Mouse (Mus musculus) kidney, adult 18-20 months (tissue): Measurements from ENCODE around the gene 4930564D02Rik.

Source experiments
- DNase-seq: peaks from one replicate; pipeline ENCODE4 v3.0.0; 2021

Gene 4930564D02Rik

GRCm38 (mm10) chr3:105058627-105059513, 7.8 kb upstream of the 4930564D02Rik start:
- peak; percentile 89 for DNase-seq

DNA sequence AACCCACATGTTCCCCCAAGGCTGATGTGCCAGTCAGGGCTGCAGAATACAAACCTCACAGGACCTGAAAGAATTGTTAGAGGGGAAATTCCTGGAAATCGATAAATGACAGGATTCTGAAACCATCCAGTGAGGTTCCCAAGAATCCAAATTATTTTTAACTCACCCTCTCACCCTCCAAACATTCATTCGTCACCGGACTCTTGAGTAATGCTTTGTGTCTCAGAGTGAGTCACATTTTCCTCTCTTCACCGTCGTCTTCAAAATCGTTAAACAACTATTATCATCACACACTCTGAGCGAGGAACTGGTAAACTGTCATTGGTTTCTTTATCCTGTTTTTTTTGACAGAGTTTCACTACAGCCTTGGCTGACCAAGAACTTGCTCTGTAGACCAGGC, 6.7 kb upstream of the 4930564D02Rik start:
- DNase-seq, result no peak

DNA sequence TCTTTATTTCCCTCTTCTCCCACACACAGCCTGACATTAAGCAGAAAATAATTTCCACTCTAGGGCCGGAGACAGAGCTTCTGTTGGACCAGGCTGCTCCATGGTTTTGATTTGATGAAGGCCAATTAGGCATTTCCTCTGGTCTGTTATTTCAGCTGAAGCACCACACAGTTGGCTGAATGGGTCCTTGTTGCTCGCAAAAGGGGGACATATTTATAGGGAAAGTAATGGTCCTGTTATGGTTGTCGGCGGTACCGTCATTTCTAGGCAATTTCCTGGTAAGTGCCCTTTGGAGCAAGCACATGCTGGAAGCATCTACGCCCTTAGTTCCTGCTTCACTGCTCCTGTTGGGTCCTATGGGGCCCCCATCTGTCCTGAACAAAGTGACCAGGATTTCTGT, 5.7 kb upstream of the 4930564D02Rik start:
- no peak for DNase-seq

- no peak for DNase-seq
Measured at GRCm38 (mm10) chr3:105061496-105061895, 5.1 kb upstream of the 4930564D02Rik start.

DNA sequence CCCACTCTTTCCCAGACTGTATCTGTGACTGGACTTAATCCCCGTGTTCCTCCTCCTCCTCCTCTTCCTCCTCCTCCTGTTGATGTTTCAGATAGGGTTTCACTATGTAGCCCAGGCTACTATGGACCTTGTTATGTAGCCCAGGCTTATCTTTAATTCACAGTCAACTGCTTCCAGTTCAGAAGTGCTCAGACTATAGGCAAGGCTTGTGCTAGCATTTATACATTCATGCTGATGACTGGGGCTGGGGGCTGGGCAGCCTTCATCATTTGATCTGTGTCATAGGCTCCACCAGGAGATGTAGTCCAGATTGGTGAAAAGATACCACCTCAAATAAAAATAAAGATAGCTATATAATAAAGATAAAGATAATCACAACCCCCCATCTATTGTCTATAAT, 4.7 kb upstream of the 4930564D02Rik start:
- DNase-seq, result no peak

DNA sequence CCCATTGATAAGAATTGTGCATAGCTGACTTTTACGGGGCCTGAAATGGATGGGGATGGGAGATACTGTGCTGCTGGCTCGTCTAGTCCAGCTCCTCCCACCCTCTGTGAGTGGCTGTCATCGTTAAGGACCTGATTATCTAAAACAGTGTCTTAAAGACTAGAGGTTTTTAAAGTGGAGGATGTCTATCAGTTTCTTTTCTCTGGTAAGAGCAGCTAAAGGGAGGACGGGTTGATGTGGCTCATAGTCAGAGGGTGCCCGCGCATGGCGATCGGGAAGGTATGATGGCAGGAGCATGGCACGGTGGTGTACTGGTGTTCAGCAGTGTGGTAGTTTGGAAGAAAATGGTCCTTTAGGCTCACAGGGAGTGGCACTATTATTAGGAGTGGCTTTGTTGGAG, 4.0 kb upstream of the 4930564D02Rik start:
- no peak for DNase-seq

DNA sequence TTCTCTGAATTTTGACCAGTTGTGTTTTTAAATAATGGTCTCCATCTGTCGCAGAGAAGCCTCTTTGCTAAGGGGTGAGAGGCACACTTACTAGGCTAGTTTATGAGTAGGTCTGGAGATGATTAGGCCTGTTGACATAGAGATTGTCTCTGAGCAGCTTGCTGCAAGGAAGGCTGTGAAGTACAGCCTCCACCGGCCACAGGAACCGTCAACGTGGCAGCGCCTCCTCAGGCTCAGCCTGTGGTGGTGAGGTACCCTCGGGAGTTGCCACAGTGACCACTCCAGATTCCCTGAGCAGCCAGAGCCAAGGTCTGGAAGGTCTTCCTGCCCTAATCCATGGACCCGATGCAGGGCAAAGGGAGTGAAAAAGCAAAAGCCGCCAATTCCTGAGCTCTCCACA, 3.9 kb downstream of the 4930564D02Rik start:
- no peak for DNase-seq

DNA sequence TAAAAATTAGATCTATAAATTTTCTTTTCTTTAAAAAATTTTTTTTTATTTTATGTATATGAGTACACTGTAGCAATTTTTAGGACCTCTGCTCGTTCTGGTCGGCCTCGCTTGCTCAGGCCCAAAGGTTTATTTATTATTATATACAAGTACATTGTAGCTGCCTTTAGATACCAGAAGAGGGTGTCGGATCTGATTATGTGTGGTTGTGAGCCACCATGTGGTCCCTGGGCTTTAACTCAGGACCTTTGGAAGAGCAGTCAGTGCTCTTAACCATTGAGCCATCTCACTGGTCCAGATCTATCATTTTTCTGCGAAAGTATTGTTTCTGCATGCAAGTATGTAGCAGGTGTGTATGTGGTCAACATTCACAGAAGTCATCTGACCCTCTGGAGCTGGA, 4.6 kb downstream of the 4930564D02Rik start:
- no peak for DNase-seq

GRCm38 (mm10) chr3:105072536-105072935, 5.9 kb downstream of the 4930564D02Rik start:
- no peak for DNase-seq

- no peak for DNase-seq
Measured at GRCm38 (mm10) chr3:105075796-105076195, 9.2 kb downstream of the 4930564D02Rik start.

GRCm38 (mm10) chr3:105078231-105078826, 11.7 kb downstream of the 4930564D02Rik start:
- DNase-seq, result peak; percentile 69

DNA sequence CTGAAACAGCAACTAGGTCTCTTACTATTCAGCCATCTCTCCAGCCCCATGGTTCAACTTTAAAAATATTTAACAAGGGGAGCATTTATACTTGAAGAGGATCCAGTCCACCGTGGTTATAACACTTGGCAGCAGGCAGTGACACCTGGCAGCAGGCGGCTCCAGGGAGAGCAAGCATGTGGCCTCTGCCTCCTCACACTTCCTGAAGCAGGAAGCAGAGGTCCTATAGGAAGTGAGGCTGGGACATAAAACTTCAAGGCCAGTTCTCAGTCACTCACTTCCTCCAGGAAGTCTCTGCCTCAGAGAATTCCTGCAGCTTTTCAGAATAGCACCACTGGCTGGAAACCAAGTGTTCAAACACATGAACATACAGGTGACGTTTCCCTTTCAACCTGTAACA, 20.7 kb downstream of the 4930564D02Rik start:
- DNase-seq, result peak; percentile 23

DNA sequence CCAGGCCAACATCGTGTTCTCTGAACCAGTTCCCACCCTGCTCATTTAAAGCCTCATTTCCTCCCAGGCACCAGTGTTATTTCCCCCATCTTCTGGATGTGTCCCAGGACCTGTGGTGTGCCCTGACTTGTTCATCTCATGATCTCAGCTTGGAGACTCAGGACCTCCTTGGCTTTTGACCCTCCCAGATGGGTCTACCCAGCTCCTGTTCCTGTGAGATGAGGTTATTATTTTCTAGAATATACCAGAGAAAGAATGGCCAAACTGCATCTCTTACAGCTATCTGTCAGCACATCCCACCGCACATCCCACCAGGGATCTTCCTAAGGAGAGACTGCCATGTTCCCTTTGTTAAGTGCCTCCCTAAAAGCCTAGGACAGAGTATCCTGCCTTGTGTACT, 22.0 kb downstream of the 4930564D02Rik start:
- no peak for DNase-seq

GRCm38 (mm10) chr3:105090147-105090546, 23.5 kb downstream of the 4930564D02Rik start:
- DNase-seq, result no peak

- peak; percentile 51 for DNase-seq
Measured at GRCm38 (mm10) chr3:105090981-105091380, 24.3 kb downstream of the 4930564D02Rik start.

DNA sequence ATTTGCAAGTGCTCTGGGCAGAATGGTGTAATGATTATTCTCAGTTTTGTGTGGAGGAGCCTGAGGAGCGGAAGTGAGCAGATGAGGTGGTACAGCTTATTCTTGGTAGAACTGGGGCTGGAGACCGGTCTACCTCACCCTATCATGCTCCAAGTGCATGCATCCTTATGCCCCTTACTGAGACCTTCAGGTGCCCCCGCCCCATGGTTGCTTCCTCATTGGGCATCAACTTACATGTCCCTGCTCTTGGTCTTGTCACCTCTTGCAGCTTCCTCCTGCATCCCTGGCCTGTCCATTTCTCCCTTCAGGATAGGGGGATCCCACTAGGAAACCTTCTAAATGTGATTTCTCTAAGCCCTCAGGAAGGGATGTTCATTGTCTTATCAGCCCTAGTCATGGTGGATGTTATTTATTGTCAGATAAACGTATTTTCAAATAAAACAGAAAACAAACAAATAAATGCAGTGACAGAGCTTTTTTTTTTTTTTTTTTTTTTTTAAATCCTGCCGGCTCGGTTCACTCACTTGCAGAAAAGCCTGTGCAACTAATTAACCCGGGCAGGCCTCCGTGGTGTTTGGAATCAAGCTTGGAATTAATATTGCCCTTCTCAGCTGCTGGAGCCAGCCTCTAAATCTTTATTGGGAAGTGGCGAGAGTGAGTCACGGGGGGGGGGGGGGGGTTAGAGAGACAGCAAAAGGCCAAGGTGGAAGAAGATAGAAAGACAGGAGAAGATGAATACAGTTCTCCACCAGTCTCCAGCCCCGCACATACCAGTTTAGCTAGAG, 26.3 kb downstream of the 4930564D02Rik start:
- DNase-seq, result no peak

DNA sequence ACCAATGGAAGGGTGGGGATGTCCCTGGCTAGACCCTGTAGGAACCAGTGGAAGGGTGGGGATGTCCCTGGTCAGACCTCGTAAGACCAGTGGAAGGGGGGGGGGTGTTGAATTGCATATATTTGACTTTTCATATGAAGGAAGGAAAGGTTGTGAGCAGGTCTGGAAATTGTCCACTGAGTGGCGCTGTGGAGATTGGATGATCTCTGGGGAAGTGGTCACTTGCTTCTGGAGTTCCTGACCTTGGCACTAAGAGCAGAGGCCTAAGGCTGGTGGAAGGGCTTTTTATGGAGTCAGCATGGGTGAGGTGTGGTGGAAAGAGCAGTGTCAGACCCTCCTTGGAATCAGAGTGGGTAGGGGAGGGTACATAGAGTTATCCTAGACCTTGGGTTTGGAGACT, 27.8 kb downstream of the 4930564D02Rik start:
- no peak for DNase-seq

DNA sequence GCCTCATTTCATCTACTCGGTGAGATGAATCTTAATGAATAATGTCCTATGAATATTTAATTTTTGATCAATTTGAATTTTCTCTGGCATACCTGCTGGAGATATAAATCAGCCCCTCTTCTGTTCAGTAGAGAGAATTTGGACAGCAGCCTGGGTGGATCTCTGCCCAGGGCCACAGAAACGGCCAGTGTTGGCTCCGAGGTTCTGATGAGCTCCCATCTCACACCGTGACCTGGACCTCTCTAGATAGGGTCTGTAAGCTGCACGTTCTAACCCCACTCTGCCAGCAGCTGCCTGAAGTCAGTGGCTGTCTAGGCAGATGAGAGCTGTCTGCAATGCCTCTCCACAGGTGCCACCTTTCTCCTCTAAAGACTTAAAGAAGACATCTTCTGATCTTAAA, 28.4 kb downstream of the 4930564D02Rik start:
- no peak for DNase-seq

GRCm38 (mm10) chr3:105097581-105097980, 30.9 kb downstream of the 4930564D02Rik start:
- no peak for DNase-seq

GRCm38 (mm10) chr3:105099526-105100269, 33.1 kb downstream of the 4930564D02Rik start:
- no peak for DNase-seq

DNA sequence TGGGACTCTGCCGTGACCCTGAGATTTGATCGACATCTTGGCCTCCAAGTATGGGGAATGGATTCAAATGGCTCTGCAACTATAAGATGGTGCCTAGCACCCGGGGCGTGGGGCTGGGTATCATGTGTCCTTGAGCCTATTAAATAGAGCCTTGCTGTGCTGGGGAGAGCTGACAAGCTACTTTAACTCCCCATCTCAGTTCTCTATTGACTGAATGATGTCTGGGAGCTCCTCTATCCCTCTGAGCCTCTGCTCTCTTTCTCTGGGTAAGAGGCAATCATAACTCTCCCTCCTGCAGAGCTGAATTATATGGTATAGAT, 33.6 kb downstream of the 4930564D02Rik start:
- no peak for DNase-seq

DNA sequence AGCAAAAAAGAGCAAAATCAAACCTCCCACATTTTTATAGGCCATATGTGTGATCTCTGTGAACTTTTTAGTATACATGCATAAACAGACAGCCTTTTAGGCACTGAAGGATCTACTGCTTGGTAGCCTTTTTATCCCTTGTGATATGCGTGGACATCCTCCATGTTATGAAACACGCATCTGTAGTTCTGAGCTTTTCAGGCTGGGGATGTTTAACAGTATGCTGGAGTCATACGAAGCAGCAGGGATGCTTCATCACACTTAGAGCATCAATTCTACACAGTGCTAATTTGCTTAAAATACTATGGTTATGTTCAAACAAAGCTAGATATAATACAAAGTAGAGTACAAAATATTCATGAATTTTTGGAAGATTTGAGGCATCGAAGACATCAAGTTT, 39.2 kb downstream of the 4930564D02Rik start:
- DNase-seq, result no peak

GRCm38 (mm10) chr3:105113859-105114258, 47.2 kb downstream of the 4930564D02Rik start:
- no peak for DNase-seq
